Mouse (Mus musculus) C2C12 (cell line): Measurements from ENCODE around the gene Sppl3.
"Not testable (repeated sequence)": the region's sequence is repeated elsewhere in the genome, so short reads cannot be mapped to it uniquely, and the experiment has no call there.

Experiments used
- CTCF ChIP-seq: IDR thresholded peaks from one replicate; pipeline ENCODE4 v1.5.1; 2011; ENCODE audit not compliant: control insufficient read depth, insufficient read depth, insufficient read length
- FOSL1 ChIP-seq: IDR thresholded peaks from one replicate; pipeline ENCODE4 v1.8.0; 2011; ENCODE audit warnings: mild to moderate bottlenecking, low read length; ENCODE audit not compliant: poor library complexity, insufficient read depth, severe bottlenecking

- TF ChIP-seq CTCF, FOSL1: not testable (repeated sequence)
These were observed 92.3 kb downstream of the Sppl3 start for GRCm38 (mm10) chr5:115103253-115103652.
